Mouse (Mus musculus) kidney, embryonic 14.5 days (tissue): Measurements from ENCODE around the gene Chaf1a. TPM values are rescaled to one million over a fixed set of nuclear protein-coding genes. Genes with fewer than 3 reads are reported as not detected.
"Not testable (repeated sequence)": the region's sequence is repeated elsewhere in the genome, so short reads cannot be mapped to it uniquely, and the experiment has no call there.

ENCODE experiments used
- ATAC-seq: fragments of 200-750 bp; cut with Nextera tagmentation; 2 replicates; pipeline ENCODE4 v1.8.0; 2017; ENCODE audit warnings: moderate number of reproducible peaks, mild to moderate bottlenecking, moderate TSS enrichment, moderate library complexity; ENCODE audit not compliant: low FRiP score, low TSS enrichment
- H3K27ac ChIP-seq: fragments of 300-500 bp; sonication (generic); 2 replicates; pipeline ENCODE4 v1.5.1; 2014; ENCODE audit warnings: low read depth, mild to moderate bottlenecking, low read length, moderate library complexity, mixed read lengths
- H3K27me3 ChIP-seq: fragments of 300-500 bp; sonication (generic); 2 replicates; pipeline ENCODE4 v1.6.1; 2014; ENCODE audit warnings: mild to moderate bottlenecking, low read length; ENCODE audit not compliant: control insufficient read depth, insufficient read depth
- H3K36me3 ChIP-seq: fragments of 300-500 bp; sonication (generic); 2 replicates; pipeline ENCODE4 v1.6.1; 2014; ENCODE audit warnings: low read length, mixed read lengths; ENCODE audit not compliant: control insufficient read depth, insufficient read depth
- H3K4me1 ChIP-seq: fragments of 300-500 bp; sonication (generic); 2 replicates; pipeline ENCODE4 v1.6.1; 2014; ENCODE audit warnings: low read length, mixed read lengths; ENCODE audit not compliant: control insufficient read depth, insufficient read depth
- H3K4me2 ChIP-seq: fragments of 300-500 bp; sonication (generic); replicated peaks from 2 replicates; pipeline ENCODE4 v1.6.1; 2014; ENCODE audit warnings: low read depth, mild to moderate bottlenecking, low read length
- H3K4me3 ChIP-seq: fragments of 300-500 bp; sonication (generic); 2 replicates; pipeline ENCODE4 v1.5.1; 2014; ENCODE audit warnings: mild to moderate bottlenecking, low read length
- H3K9ac ChIP-seq: fragments of 300-500 bp; sonication (generic); 2 replicates; pipeline ENCODE4 v1.6.1; 2014; ENCODE audit warnings: low read depth, mild to moderate bottlenecking, low read length, moderate library complexity
- H3K9me3 ChIP-seq: fragments of 300-500 bp; sonication (generic); 2 replicates; pipeline ENCODE4 v1.6.1; 2016; ENCODE audit warnings: low read length; ENCODE audit not compliant: control insufficient read depth
- WGBS: fragments of 180-500 bp; shearing (Covaris S2); extraction: QIAGEN DNeasy Blood & Tissue Kit; methylation state at CpG from one replicate; pipeline ENCODE4 v1.1.7; 2014; 5-methylcytosine and 5-hydroxymethylcytosine counted together
- polyA plus RNA-seq: library from polyadenylated mRNA; unstranded; fragments of >200 nt; fragmentation: Nextera tagmentation; extraction: Ambion mirVana; gene quantifications from 2 replicates; pipeline ENCODE4 v1.2.1, GENCODE M21; 2014

The Chaf1a gene
- polyA plus RNA-seq, 1 experiment from 2014 or later = 25.4 TPM

- peak overlapping the region; percentile 74; the same call in 1 of the 2 replicates for H3K4me3 ChIP-seq
- WGBS = 74% methylated on average over 4 of the region's 4 CpGs
Observed at GRCm38 (mm10) chr17:56039345-56039744, 894 bp upstream of the Chaf1a start.

GRCm38 (mm10) chr17:56040857-56041163 lies 571 bp downstream of the Chaf1a start:
- Histone ChIP-seq H3K27me3 (no peaks in the 10 kb centered on the region), H3K4me2 (peak overlapping the region; percentile 47), H3K27ac (peak overlapping the region; percentile 75), H3K4me1 (peaks cover 9% of the 10 kb centered on the region; the same call in 1 of the 2 replicates), H3K4me3 (peak overlapping the region; percentile 74), H3K9me3 (no peaks in the 10 kb centered on the region), H3K9ac (peak overlapping the region; percentile 84), H3K36me3 (peaks cover 12% of the 10 kb centered on the region)
- under 1% methylated on average over 12 of the region's 12 CpGs for WGBS
- ATAC-seq = no peak

More at GRCm38 (mm10) chr17:56039345-56039744, 894 bp upstream of the Chaf1a start:
- no peaks in the 10 kb centered on the region for H3K9me3 ChIP-seq
- no peak overlapping the region; the same call in 1 of the 2 replicates for H3K9ac ChIP-seq
- H3K4me1 ChIP-seq = peaks cover 20% of the 10 kb centered on the region
- H3K27ac ChIP-seq = no peak overlapping the region
- peaks cover 12% of the 10 kb centered on the region for H3K36me3 ChIP-seq
- no peak for ATAC-seq
- H3K27me3 ChIP-seq = no peaks in the 10 kb centered on the region
- H3K4me2 ChIP-seq = peak overlapping the region; percentile 47

GRCm38 (mm10) chr17:56051369-56051768 lies 11.1 kb downstream of the Chaf1a start:
- WGBS = 93% methylated on average over 5 of the region's 5 CpGs
- Histone ChIP-seq H3K27me3 (no peaks in the 10 kb centered on the region), H3K9ac (no peak overlapping the region), H3K36me3 (peaks cover 64% of the 10 kb centered on the region), H3K4me2 (no peak overlapping the region), H3K9me3 (no peaks in the 10 kb centered on the region), H3K4me1 (no peaks in the 10 kb centered on the region), H3K4me3 (no peak overlapping the region), H3K27ac (no peak overlapping the region)
- no peak for ATAC-seq

GRCm38 (mm10) chr17:56054938-56055337 lies 14.7 kb downstream of the Chaf1a start:
- no peaks in the 10 kb centered on the region for H3K27me3 ChIP-seq

GRCm38 (mm10) chr17:56055945-56056678 lies 15.9 kb downstream of the Chaf1a start:
- H3K4me3 ChIP-seq = no peak overlapping the region
- H3K4me2 ChIP-seq = no peak overlapping the region
- H3K9me3 ChIP-seq = no peaks in the 10 kb centered on the region
- 90% methylated on average over 4 of the region's 4 CpGs for WGBS
- no peak for ATAC-seq
- H3K36me3 ChIP-seq = peaks cover 66% of the 10 kb centered on the region
- no peak overlapping the region for H3K27ac ChIP-seq
- no peaks in the 10 kb centered on the region for H3K27me3 ChIP-seq
- no peak overlapping the region for H3K9ac ChIP-seq
- H3K4me1 ChIP-seq = no peaks in the 10 kb centered on the region

More at GRCm38 (mm10) chr17:56054938-56055337, 14.7 kb downstream of the Chaf1a start:
- no peaks in the 10 kb centered on the region for H3K4me1 ChIP-seq
- peaks cover 64% of the 10 kb centered on the region for H3K36me3 ChIP-seq
- no peak overlapping the region for H3K4me3 ChIP-seq
- ATAC-seq = no peak
- no peaks in the 10 kb centered on the region for H3K9me3 ChIP-seq
- no peak overlapping the region for H3K27ac ChIP-seq
- H3K9ac ChIP-seq = no peak overlapping the region
- no peak overlapping the region for H3K4me2 ChIP-seq

- Histone ChIP-seq H3K36me3 (peaks cover 71% of the 10 kb centered on the region), H3K9ac (no peak overlapping the region), H3K4me2 (no peak overlapping the region), H3K4me3 (no peak overlapping the region), H3K27ac (no peak overlapping the region), H3K4me1 (no peaks in the 10 kb centered on the region), H3K9me3 (no peaks in the 10 kb centered on the region), H3K27me3 (no peaks in the 10 kb centered on the region)
- no peak for ATAC-seq
- 87% methylated on average over 11 of the region's 11 CpGs for WGBS
Observed at GRCm38 (mm10) chr17:56057381-56058120, 17.3 kb downstream of the Chaf1a start.

- Histone ChIP-seq H3K27me3 (no peaks in the 10 kb centered on the region), H3K4me2 (no peak overlapping the region), H3K4me1 (no peaks in the 10 kb centered on the region), H3K9me3 (no peaks in the 10 kb centered on the region), H3K4me3 (no peak overlapping the region), H3K9ac (no peak overlapping the region), H3K36me3 (peaks cover 99% of the 10 kb centered on the region), H3K27ac (no peak overlapping the region)
- WGBS = 96% methylated on average over 7 of the region's 7 CpGs
- no peak for ATAC-seq
Observed at GRCm38 (mm10) chr17:56062081-56062480, 21.8 kb downstream of the Chaf1a start.

GRCm38 (mm10) chr17:56065715-56066114 lies 25.5 kb downstream of the Chaf1a start:
- H3K4me2 ChIP-seq, H3K27me3 ChIP-seq, H3K9ac ChIP-seq, H3K27ac ChIP-seq, H3K4me1 ChIP-seq, ATAC-seq, H3K4me3 ChIP-seq, H3K9me3 ChIP-seq: not testable (repeated sequence)
- 86% methylated on average over 6 of the region's 6 CpGs for WGBS
- peaks cover 100% of the 10 kb centered on the region for H3K36me3 ChIP-seq

- no peaks in the 10 kb centered on the region for H3K4me1 ChIP-seq
- H3K27me3 ChIP-seq = no peaks in the 10 kb centered on the region
- no peak for ATAC-seq
- H3K9me3 ChIP-seq = no peaks in the 10 kb centered on the region
- H3K4me3 ChIP-seq = no peak overlapping the region
- peaks cover 100% of the 10 kb centered on the region for H3K36me3 ChIP-seq
- H3K4me2 ChIP-seq = no peak overlapping the region
- H3K9ac ChIP-seq = no peak overlapping the region
- no peak overlapping the region for H3K27ac ChIP-seq
Observed at GRCm38 (mm10) chr17:56066451-56066850, 26.2 kb downstream of the Chaf1a start.
